Mouse (Mus musculus): ENCODE measurements around the gene Chfr. TPM values are rescaled to one million over a fixed set of nuclear protein-coding genes. Genes with fewer than 3 reads are reported as not detected.

Chfr gene
- total and polyA plus RNA-seq, 3 experiments = 11.3 to 16.2 (median 14.5) TPM

DNA sequence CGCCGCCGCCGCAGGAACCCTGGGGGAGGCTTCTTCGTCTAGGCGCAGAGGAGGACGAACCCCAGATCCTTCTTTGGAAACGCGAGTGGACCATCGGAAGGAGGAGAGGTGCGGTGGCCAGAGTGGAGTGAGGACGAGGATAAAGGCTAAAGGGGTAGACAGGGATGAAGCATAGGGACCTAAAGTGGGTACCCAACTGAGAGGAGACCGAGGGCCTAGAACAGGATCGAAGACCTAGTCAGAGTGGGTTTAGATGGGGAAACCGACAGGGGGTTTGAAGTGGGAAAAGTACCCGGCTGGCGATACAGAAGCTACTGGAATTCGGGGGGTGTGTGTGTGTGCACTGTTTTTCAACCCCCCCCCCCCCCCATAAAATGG, 434 bp downstream of the Chfr start:
- peak overlapping the region; percentile 84 for H3K4me3 ChIP-seq
- WGBS = 2% methylated on average over 18 of the region's 18 CpGs
- no peaks in the 10 kb centered on the region; the same call in 1 of the 2 replicates for H3K4me1 ChIP-seq (ENCODE audit: control insufficient read depth, insufficient read depth, low read length)
- peaks cover 4% of the 10 kb centered on the region for H3K79me2 ChIP-seq (replicated peaks; ENCODE audit: control insufficient read depth, insufficient read depth, low read length)
- H3K9ac ChIP-seq (ENCODE audit: low read depth, low read length) = peak overlapping the region; percentile 71
- TF ChIP-seq POLR2A (IDR thresholded peaks at IDR 0.05; ENCODE audit: insufficient read depth, low read depth, low read length) (no peak), CTCF (IDR thresholded peaks at IDR 0.05) (no peak), EP300 (IDR thresholded peaks at IDR 0.05; ENCODE audit: insufficient read depth, low read depth, low read length) (no peak)
- H3K36me3 ChIP-seq (ENCODE audit: control insufficient read depth, insufficient read depth, low read length) = no peaks in the 10 kb centered on the region; the same call in 1 of the 2 replicates
- DNase-seq = no peak
- intact Hi-C loops (cut with DNase I) = loop anchor here (10.0 kb wide), 3 partner anchors 81 to 581 kb away; partner anchors contain the start of genes Crlf2 and Zfp932
- peak overlapping the region; percentile 92 for H3K27ac ChIP-seq
- H3K27me3 ChIP-seq (ENCODE audit: control insufficient read depth, insufficient read depth, low read length) = no peaks in the 10 kb centered on the region

DNA sequence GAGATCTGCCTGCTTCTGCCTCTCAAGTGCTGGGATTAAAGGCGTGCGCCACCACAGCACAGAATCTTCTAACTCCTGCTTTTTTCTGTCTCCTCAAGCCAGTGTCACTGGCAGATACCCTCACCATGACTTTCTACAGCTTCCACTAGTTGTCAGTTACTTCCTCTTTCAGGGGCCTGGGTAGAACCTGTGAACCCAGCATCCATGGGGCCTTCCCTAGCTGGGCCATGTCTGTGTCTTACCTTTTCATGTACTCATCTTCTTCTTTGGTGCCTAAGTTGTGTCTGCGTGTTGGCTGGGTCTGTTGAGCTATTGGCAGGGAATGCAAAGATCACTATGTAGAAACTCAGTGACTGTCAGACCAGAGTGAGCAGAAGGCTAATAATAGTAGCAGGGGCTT, 2.2 kb downstream of the Chfr start:
- H3K27me3 ChIP-seq (ENCODE audit: control insufficient read depth, insufficient read depth, low read length) = no peaks in the 10 kb centered on the region
- H3K9ac ChIP-seq (ENCODE audit: low read depth, low read length) = no peak overlapping the region
- no peak for DNase-seq
- intact Hi-C loops (cut with DNase I) = loop anchor here (10.0 kb wide), 3 partner anchors 83 to 583 kb away; partner anchors contain the start of genes Crlf2 and Zfp932
- peaks cover 4% of the 10 kb centered on the region for H3K79me2 ChIP-seq (replicated peaks; ENCODE audit: control insufficient read depth, insufficient read depth, low read length)
- no peaks in the 10 kb centered on the region; the same call in 1 of the 2 replicates for H3K4me1 ChIP-seq (ENCODE audit: control insufficient read depth, insufficient read depth, low read length)
- H3K27ac ChIP-seq = no peak overlapping the region
- no peak for TF ChIP-seq EP300 (IDR thresholded peaks at IDR 0.05; ENCODE audit: insufficient read depth, low read depth, low read length)
- no peak for TF ChIP-seq CTCF (IDR thresholded peaks at IDR 0.05)
- no peak for TF ChIP-seq POLR2A (IDR thresholded peaks at IDR 0.05; ENCODE audit: insufficient read depth, low read depth, low read length)
- no peak overlapping the region for H3K4me3 ChIP-seq
- no peaks in the 10 kb centered on the region; the same call in 1 of the 2 replicates for H3K36me3 ChIP-seq (ENCODE audit: control insufficient read depth, insufficient read depth, low read length)
- WGBS = 88% methylated on average over 3 of the region's 3 CpGs

DNA sequence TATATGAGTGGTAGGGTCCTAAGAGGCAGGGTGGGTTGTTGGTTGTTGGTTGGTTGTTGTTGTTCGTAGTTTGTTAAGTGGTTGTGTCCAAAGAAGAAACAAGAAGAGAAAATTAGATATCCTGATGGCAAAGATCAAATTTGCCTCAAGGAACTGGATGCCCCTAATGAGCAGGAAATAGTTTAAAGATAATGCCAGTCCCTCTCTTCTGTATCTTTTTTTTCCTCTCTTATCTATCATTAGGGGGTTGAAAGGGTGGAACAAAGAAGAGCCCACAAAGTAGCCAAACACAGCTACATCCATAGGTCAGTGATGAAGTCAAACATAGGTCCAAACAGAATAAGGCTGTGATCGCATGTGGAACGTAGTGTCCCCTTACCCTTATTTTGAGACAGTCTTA, 3.7 kb downstream of the Chfr start:
- Histone ChIP-seq H3K36me3 (ENCODE audit: control insufficient read depth, insufficient read depth, low read length) (no peaks in the 10 kb centered on the region; the same call in 1 of the 2 replicates), H3K4me1 (ENCODE audit: control insufficient read depth, insufficient read depth, low read length) (no peaks in the 10 kb centered on the region; the same call in 1 of the 2 replicates), H3K27me3 (ENCODE audit: control insufficient read depth, insufficient read depth, low read length) (no peaks in the 10 kb centered on the region), H3K9ac (ENCODE audit: low read depth, low read length) (no peak overlapping the region), H3K4me3 (no peak overlapping the region), H3K79me2 (replicated peaks; ENCODE audit: control insufficient read depth, insufficient read depth, low read length) (peaks cover 4% of the 10 kb centered on the region), H3K27ac (no peak overlapping the region)
- no peak for DNase-seq
- intact Hi-C loops (cut with DNase I) = loop anchor here (10.0 kb wide), 3 partner anchors 85 to 585 kb away; partner anchors contain the start of genes Crlf2 and Zfp932
- 96% methylated on average over 3 of the region's 3 CpGs for WGBS
- no peak for TF ChIP-seq POLR2A (IDR thresholded peaks at IDR 0.05; ENCODE audit: insufficient read depth, low read depth, low read length)
- no peak for TF ChIP-seq EP300 (IDR thresholded peaks at IDR 0.05; ENCODE audit: insufficient read depth, low read depth, low read length)
- no peak for TF ChIP-seq CTCF (IDR thresholded peaks at IDR 0.05)

DNA sequence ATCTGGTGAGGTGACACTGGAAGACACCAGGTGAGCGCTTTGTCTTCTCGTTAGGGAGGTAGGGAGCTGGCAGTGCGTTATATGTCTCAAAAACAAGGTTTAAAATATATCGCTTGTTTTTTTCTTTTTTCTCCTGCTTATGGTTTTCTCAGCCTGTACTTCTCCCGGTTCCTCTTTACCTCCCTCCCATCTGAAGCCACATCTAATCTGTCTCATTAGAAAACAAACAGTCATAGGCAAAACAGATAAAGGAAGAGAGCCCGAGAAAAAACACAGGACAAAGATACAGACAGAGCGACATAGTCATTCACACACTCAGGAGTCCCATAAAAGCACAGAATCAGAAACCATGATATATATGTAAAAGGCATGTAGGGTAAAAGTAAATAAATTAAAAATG, 4.8 kb downstream of the Chfr start:
- 84% methylated on average over 7 of the region's 7 CpGs for WGBS
- intact Hi-C loops (cut with DNase I) = no loop called here

DNA sequence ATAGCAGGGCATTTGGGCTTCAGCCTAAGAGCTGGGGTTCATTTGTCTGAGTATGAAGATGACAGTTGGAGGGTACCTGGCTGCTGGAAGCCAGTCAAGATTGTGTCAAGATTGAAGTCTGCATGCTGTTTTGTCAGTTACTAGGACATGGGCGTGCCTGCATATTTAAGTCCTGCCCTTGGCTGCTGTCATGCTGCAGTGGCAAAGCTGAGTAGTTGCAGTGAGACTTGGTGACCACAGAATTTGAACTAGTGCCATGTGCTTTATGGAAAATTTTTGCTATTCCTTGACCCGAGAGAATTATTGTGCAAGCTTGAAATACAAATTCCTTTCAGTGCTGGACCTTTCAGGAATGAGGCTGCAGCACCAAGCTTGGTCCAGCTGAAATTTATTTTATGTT, 6.7 kb downstream of the Chfr start:
- no peak overlapping the region for H3K27ac ChIP-seq

More for the DNA sequence above, 4.8 kb downstream of the Chfr start:
- Histone ChIP-seq H3K27me3 (ENCODE audit: control insufficient read depth, insufficient read depth, low read length) (no peaks in the 10 kb centered on the region), H3K4me1 (ENCODE audit: control insufficient read depth, insufficient read depth, low read length) (no peaks in the 10 kb centered on the region; the same call in 1 of the 2 replicates), H3K79me2 (replicated peaks; ENCODE audit: control insufficient read depth, insufficient read depth, low read length) (peaks cover 4% of the 10 kb centered on the region), H3K36me3 (ENCODE audit: control insufficient read depth, insufficient read depth, low read length) (no peaks in the 10 kb centered on the region; the same call in 1 of the 2 replicates), H3K4me3 (no peak overlapping the region), H3K9ac (ENCODE audit: low read depth, low read length) (no peak overlapping the region), H3K27ac (no peak overlapping the region)
- DNase-seq = no peak
- TF ChIP-seq CTCF (IDR thresholded peaks at IDR 0.05) (no peak), EP300 (IDR thresholded peaks at IDR 0.05; ENCODE audit: insufficient read depth, low read depth, low read length) (no peak), POLR2A (IDR thresholded peaks at IDR 0.05; ENCODE audit: insufficient read depth, low read depth, low read length) (no peak)

DNA sequence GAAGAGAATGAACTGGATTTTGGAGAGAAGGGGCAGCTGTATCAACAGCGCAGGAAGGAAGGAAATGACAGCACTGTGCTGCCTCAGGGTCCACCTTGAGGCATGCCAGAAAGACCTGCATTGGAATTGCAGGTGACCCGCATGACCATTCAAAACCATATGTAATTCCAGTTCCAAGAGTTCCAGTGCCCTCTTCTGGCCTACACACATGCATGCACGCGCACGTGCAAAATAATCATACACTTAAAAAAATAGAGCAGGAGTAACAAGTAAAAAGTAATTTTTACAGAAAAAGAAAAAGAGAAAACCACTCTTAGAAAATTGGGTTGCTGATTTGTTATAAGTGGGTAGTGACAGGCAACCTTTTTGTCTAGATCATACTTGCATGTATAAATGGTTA, 7.4 kb downstream of the Chfr start:
- H3K27ac ChIP-seq = no peak overlapping the region
- H3K4me1 ChIP-seq (ENCODE audit: control insufficient read depth, insufficient read depth, low read length) = no peaks in the 10 kb centered on the region
- intact Hi-C loops (cut with DNase I) = no loop called here
- H3K79me2 ChIP-seq (replicated peaks; ENCODE audit: control insufficient read depth, insufficient read depth, low read length) = peaks cover 2% of the 10 kb centered on the region
- no peak overlapping the region for H3K9ac ChIP-seq (ENCODE audit: low read depth, low read length)
- TF ChIP-seq POLR2A (IDR thresholded peaks at IDR 0.05; ENCODE audit: insufficient read depth, low read depth, low read length) (no peak), CTCF (IDR thresholded peaks at IDR 0.05) (peak; percentile 64), EP300 (IDR thresholded peaks at IDR 0.05; ENCODE audit: insufficient read depth, low read depth, low read length) (no peak)
- H3K27me3 ChIP-seq (ENCODE audit: control insufficient read depth, insufficient read depth, low read length) = no peaks in the 10 kb centered on the region
- DNase-seq = no peak
- H3K36me3 ChIP-seq (ENCODE audit: control insufficient read depth, insufficient read depth, low read length) = no peaks in the 10 kb centered on the region; the same call in 1 of the 2 replicates
- no peak overlapping the region for H3K4me3 ChIP-seq
- 86% methylated on average over 5 of the region's 5 CpGs for WGBS

More for the DNA sequence above, 6.7 kb downstream of the Chfr start:
- Histone ChIP-seq H3K9ac (ENCODE audit: low read depth, low read length) (no peak overlapping the region), H3K79me2 (replicated peaks; ENCODE audit: control insufficient read depth, insufficient read depth, low read length) (peaks cover 2% of the 10 kb centered on the region), H3K4me1 (ENCODE audit: control insufficient read depth, insufficient read depth, low read length) (no peaks in the 10 kb centered on the region), H3K36me3 (ENCODE audit: control insufficient read depth, insufficient read depth, low read length) (no peaks in the 10 kb centered on the region; the same call in 1 of the 2 replicates), H3K4me3 (no peak overlapping the region), H3K27me3 (ENCODE audit: control insufficient read depth, insufficient read depth, low read length) (no peaks in the 10 kb centered on the region)
- peak in 1 of 2 experiments; percentile 22 for DNase-seq
- WGBS = 72% methylated on average over 2 of the region's 2 CpGs
- intact Hi-C loops (cut with DNase I) = no loop called here
- TF ChIP-seq POLR2A (IDR thresholded peaks at IDR 0.05; ENCODE audit: insufficient read depth, low read depth, low read length) (no peak), EP300 (IDR thresholded peaks at IDR 0.05; ENCODE audit: insufficient read depth, low read depth, low read length) (no peak), CTCF (IDR thresholded peaks at IDR 0.05) (no peak)

Measured in heart, adult 2 months (tissue).